Mouse (Mus musculus) thymus, postnatal 25 days (tissue): ENCODE measurements around the gene Cbfa2t3.

Source experiments
- DNase-seq: peaks from one replicate; pipeline ENCODE4 v3.0.0; 2022

Cbfa2t3 gene

DNA sequence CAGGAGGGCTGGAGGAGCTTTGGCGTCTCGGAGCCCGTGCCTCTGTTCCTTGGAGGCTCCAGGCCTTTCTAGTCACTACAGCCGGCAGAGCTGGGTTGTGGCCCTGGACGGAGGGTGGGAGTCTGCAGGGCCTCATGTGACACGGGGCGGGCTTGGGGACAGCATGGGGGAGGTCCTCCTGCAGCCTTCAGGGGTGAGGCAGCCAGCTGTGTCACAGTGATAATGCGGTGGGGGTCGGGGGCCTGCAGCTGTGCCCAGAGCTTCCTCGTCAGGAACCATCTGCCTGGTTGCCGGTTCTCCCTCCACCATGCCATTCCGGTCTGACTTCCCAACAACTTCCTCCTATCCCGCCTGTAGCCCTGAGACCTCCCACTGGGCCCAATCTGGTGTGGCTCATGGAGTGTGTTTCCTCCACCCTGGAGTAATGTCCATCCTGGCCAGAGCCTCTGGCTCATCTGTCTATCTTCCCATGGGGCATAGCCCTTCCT is at the start of gene Cbfa2t3:
Cbfa2t3 (minus strand) TSS at position 105 of the 488 bp plus-strand sequence.
- DNase-seq, result peak; percentile 79

DNA sequence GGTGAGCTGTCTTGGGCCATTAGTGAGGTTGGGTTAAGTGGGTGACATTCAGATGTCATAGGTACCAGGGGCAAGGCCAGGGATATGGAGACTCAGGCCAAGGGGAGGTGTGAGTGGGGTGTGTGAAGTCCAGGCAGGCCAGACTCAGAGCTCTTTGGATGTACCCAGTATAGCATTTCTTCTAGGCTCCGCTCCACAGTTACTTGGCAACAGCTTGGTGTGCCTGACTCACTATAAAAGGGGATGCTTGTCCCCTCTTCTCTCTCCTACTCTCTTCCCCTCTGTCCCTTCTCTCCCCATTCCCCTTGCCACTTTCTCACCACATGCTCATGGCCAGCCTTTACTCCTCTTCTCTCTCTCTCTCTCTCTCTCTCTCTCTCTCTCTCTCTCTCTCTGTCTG is 48.9 kb upstream of the Cbfa2t3 start:
- DNase-seq, result no peak

DNA sequence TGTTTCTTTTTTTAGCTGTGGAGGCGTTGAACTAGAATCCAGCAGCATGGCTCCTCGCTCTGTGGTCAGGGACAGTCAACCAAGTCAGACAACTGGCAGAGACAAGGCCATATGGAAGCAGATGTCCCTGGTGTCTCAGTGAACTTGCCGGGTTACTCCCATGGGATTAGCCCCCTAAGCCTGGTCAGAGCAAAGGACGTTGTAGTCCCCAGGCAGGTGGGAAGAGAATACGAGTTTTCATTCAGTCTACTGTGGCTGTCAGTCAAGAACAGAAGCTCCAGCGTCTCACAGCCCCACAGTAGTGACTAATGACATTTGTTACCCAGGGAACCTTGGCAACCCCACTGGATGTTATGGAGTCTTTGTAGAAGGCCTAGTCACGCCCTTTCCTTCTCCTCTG is 47.5 kb upstream of the Cbfa2t3 start:
- DNase-seq, result no peak

DNA sequence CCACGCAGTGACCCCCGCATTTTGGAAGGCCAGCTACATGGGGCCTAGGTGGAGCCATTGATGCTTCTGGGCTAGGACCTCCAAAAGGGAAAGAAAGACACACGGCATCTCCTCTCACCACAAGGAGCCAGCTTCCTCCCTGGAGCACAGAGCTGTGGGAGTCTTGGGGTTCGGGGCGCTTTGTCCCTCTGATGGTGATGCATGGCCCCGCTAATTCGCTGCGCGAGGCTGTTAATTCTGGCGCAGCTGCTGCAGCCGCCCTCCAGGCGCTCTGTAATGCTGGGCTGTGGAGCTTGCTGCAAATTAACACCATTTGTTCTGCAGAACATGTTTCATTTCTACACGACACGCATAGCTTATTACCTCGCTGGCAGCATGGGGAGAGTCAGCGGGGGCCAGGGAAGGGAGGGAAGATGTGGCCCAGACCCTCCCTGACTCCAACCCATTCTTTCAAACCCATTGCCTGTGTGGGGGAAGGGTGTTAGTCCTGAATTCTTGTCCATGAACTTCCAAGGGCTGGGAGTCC is 46.9 kb upstream of the Cbfa2t3 start:
- no peak for DNase-seq

DNA sequence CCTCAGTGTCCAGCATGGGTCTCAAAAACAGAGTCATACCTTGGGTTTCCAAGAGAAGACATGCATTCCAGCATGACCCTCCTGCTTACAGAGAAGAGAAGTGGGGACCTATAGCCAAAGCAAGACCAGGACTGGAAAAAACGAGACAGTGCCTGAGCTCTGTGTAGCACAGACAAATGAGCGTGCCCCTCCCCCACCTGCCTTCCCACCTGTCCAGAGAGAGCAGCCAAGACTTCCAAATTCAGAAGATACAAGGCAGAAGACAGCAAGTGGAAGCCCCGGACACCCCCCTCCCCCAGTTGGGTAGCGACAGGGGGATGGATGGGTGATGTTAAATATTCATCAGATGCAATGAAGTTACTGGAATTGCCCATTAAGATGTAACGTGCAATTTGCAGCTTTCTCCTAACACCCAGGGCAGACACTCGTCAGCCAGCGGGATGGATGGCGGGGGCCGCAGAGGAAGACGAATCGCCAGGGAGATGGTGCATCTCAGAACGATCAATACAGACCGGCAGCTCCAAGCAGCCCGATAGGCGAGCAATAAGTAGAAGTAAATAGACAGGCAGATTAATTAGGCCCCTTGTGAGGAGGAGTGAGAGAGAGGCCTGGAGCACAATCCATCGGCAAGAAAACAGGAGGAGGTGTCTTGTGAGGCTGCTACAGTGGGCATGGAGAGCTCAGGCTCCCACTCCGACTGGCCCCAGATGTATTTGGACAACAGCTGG is 46.3 kb upstream of the Cbfa2t3 start:
- no peak for DNase-seq

DNA sequence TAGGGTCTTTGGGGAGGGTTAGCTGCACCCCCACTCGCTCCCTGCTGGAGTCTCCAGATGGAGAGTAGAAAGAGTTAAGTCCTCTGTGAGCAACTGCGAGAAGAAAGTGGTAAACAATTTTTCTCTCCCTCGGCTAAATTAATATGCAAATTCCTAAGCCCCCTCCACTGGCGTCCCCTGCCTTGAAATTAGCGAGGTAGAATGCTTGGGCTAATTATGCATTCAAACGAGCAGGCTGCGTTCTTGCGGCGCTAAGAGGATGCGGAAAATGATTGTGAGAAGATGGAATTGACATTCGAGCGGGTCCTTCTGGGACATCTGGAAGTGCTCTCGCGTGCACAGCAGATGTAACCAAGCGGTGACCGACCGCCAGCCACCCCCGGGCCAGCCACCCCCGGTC is 43.6 kb upstream of the Cbfa2t3 start:
- DNase-seq, result no peak

DNA sequence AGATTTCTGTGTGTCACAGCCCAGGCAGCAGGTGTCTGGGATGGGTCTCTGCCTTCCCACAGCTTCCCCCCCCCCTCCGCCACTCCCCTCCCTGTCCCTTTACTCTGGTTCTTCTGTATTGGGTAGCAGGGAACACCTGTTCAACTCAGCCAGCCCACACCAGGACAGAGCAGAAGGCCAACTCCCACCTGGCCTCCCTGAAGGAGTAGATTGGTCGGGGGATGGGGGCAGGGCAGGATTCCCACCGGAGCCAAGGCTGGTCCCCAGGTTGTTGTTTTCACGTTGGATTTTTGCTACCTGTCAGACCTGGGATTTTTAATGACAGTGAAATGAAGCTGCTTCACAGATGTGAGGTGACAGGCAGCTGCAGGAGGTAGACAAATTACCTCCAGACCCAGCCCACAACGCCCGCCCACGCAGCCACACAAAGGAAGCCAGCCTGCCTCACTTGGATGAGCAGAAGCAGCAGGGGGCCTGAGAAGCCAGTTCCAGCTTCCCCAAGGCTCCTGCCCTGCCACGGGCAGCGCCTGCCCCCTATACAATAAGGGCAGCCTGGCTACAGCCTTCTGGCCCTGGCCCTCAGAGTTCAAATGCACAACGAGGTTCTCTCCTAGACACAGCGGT is 40.3 kb upstream of the Cbfa2t3 start:
- peak; percentile 87 for DNase-seq

DNA sequence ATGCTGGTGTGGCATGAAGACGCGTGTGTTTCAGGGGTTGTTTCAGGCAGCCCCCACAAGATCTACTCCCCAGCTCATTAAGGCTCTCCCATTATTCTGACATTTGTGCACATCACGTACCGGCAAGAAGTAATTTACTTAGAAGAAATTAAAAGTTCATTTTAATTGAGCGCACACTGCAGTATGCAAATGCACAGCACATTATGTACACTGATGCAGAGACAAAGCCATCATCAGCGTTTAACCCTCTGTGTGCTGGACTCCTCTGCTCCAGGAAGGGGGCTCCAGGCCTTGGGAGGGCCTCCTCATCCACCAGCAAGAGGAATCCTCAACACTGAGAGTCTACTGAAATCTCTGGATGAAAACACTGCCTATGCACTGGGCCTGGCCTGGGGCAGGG is 39.0 kb upstream of the Cbfa2t3 start:
- DNase-seq, result no peak

DNA sequence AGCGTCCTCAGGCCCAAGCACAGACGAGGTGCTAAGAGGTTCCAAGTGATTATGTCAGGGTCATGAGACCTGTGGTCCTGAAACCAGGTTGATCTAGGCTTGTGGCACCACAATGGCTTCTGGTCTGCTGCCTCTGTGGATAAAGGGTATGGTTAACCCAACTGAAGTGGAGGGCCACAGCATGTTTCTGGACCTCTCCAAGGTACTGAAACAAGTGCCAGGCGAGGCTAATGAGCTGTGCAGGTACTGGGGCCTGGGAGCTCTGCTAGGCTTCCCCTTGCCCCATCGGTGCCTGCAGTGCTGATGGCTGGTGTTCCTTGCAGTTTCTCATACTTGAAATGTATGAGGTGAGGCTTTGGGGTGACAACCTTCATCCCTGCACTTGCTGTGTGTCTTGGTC is 38.2 kb upstream of the Cbfa2t3 start:
- DNase-seq, result no peak

DNA sequence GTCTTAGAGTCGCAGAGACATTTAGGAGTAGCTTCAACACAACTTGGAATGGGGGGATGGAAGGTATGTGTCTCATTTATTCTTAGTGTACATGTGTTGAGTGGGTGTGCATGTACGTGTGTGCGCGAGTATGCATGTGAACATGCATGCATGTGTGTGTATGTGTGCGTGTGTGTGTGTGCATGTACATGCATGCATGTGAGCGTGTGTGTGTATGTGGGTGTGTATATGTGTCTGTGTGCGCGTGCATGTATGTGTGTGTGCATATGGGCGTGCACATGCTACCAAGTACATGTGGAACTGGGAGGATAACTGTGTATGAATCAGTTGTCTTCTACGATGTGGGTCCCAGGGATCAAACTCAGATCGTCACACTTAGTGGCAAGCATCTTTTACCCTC is 37.7 kb upstream of the Cbfa2t3 start:
- DNase-seq, result no peak

DNA sequence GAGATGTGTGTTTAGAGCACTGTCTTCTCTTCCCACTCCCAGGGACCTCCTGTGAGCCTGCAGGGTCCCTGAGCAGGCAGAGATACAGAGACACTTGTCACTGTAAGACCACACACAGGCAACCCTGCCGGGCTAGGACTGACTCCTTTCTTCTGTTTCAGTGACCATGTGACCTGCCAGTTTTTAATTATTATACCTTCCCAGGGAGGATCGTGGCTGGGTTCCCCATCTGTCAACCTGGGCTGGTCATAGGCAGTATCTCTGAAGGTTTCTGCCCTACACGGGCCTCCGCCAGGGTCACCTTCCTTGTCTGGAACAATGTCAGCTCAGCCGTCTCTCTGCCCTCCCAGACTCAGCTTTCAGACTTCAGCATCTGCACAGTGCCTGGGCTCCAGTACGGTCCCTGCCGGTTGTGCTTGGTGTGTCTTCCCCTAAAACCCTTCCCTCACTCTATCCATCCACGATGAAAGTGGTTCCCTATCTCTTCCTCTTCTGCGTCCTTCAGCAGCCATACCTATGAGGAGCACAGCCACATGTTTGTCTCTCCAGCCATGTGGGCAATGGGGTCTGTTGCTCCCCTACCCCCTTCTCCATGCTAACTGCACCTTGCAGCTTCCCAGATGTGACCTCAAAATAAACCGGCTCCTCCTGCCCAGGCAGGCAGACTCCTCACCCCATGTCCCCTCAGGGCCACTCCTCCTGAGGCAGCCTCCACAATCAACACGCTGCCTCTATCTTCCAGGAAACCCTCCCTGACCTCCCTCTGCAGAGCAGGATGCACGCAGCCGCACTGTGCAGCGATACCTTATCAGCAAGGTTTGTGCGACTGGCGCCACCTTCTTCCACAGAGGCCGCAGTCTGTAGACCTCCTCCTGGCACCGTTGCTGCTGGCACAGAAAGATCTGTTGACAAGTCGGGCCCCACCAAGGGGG is 36.9 kb upstream of the Cbfa2t3 start:
- peak; percentile 53 for DNase-seq

DNA sequence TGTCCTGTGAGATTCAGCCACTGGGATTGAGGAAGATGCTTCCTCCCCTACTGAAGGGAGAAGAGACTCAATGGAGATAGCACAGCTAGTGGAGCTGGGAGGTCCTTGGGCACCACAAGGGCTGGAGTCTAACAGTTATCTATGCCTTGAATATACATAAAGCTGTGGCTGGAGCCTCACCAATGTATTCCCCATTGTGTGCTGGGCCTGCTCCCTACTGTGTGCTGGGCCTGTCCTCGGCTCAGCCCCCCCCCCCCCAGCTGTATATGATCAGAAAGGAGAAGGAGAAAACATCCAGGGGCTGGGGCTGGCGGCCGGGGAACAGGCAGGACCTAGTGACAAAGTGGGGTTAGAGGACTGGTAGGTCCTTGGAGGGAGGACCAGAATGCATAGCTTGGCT is 36.2 kb upstream of the Cbfa2t3 start:
- no peak for DNase-seq

DNA sequence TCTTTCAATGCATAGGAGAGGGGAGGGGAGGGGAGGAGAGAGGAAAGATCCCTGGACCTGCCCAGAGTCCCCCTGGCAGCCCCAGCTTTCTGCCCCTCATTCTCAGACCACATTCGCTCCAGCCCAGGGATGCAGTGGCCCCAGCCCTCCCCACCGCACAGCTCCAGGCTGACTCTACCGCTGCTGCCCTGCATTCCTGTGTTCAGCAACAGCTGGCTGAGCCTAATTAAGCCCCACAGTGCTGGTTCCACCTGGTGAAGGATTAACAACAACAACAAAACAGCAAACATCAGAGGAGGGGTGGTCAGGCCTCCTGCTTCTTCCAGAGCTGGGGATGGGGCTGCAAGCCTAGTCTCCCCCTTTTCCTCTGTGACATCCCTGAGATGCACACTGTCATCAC is 29.7 kb upstream of the Cbfa2t3 start:
- no peak for DNase-seq

DNA sequence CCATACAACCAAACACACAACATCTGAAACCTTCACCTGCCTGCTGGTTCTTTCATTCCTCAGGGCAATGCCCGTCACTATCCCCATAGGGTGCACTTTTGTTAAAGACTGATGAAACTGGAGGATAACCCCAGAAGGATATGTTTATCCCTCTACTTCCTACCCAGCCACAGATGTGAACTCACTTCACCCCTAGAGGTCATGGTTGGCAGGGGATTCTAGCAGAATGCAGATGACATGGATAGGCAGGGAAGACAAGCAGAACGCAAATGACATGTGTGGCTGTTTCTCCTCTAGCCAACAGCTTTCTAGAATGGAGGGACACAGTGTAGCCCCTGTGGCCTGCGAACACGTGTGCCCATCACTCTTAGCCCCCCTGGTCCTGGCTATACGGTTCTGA is 28.5 kb upstream of the Cbfa2t3 start:
- DNase-seq, result no peak

DNA sequence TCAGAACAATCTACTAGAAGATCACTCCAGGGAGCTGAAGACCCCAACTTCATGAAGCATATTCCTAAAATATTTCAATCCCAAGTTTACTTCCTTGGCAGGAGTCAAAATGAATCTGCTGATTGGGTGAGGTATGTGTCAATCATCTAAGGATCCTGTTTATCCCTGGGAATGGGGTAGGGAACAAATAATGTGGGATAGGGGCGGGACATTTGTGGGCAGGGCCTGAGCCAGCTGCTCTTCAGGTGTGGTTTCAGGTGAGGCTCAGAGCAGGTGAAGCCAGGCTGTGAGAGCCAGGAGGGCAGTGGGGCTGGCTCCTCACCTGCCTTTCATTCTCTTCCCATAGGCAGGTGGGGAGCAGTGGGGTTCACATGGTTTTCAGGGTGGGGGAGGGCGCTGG is 27.9 kb upstream of the Cbfa2t3 start:
- no peak for DNase-seq

DNA sequence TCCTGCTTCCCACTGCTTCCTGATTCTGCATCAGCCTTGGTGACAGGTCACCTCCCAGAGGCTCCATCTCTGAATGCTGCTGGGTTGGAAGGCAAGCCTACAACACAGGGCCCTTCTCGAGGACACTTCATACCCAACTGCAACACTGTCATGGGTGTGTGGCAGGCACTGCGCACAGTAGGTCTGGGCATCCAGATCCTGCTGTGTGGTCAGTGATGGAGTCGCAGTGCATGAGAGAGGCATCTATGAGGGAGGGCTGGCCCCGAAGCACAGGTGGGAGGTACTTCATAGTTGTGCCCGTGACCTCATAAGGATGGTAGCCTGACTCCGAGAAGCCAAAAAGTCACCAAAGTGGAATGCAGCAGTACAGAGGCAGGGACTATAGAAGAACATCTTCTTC is 26.3 kb upstream of the Cbfa2t3 start:
- DNase-seq, result no peak

DNA sequence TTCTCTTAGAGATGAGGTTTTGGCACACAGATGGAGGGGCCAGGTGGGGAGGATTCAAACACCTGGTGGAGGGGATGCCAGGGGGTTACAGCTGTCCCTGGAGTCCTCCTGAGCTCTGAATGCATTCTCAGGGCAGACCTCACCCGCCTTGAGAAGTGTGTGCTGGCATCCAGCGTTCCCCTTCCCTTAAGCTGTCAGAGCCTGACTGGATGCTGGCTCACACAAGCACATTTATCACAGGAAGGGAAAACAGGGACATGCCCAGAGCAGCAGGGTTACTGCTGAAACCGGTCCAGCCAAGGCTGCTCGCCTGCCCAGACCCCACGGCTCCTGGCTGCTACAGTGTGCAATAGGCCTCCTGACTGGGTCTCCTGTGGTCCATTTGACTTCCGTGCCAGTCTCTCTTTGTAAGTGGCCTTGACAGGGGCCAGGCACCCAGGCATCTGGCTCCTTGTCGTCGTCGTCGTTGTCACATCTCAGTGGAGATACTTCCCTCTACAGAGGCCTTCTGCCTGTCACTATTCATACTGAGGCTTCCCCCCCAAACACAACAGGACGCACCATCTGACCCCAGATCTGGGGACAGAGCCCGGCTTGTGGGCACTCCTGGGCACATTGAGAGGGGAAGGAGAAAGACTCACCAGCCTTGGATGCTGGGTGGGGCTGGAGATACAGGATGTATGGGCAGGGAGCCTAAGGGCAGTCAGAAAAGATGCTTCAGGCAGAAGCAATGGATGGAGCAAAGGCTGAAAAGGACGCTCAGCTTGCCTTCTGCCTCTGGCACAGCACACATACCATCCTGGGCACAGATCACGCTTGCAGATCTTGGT is 22.1 kb upstream of the Cbfa2t3 start:
- peak; percentile 85 for DNase-seq

DNA sequence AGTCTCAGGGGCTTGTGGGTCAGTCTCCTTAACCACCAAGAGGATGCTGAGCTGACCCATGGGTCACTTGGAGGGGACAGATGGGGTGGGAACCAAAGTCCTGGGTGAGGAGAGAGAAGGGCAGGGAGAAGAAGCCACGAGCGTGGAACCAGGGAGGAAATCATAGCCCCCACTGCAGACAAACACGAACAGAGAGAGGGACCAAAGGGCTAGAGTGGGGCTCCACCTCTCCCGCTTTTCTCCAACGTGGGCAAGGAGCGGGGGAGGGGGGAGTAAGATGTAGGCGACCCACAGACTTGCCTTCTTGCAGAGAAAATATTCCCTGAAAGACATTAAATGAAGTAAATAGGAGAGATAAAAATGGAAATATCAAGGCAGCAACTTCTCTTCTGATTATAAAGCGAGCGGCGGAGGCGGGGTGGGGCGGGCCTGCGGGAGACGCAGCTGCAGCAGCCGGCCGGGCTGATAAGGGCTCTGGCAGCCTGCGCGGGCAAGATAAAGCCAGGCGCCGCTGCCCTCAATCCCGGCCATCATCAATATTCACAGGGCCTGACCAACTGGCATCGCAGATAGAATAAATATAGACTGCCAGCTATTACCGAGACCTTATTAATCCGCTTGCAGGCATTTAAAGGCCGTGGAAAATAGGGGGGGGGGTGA is 21.3 kb upstream of the Cbfa2t3 start:
- DNase-seq, result peak; percentile 58

DNA sequence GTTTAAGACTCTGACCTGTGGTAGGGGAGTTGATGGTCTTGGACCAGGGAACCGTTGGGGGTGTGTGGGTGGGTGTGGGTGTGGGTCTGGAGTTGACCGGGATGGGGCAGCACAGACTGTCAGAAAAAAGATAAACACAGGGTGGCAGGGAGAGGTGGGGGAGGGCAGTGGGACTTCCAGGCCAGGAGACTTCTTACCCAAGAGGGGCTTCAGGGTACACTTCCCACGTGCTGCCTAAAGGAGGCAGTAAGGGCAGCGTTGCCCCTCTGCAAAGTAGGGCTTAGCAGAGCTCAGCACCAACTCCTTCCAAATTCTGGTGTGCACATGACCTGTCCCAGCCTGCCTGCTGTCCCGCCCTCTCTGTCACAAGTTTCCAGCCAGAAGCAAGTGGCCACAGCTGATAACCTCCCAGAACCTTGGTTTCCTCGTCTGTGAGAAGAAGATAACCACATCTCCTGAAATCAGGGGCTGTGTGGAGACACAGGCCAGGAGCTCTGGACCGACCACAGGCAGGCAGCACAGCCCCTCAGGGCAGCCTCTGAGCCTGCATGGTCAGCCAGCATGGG is 20.7 kb upstream of the Cbfa2t3 start:
- DNase-seq, result peak; percentile 66

DNA sequence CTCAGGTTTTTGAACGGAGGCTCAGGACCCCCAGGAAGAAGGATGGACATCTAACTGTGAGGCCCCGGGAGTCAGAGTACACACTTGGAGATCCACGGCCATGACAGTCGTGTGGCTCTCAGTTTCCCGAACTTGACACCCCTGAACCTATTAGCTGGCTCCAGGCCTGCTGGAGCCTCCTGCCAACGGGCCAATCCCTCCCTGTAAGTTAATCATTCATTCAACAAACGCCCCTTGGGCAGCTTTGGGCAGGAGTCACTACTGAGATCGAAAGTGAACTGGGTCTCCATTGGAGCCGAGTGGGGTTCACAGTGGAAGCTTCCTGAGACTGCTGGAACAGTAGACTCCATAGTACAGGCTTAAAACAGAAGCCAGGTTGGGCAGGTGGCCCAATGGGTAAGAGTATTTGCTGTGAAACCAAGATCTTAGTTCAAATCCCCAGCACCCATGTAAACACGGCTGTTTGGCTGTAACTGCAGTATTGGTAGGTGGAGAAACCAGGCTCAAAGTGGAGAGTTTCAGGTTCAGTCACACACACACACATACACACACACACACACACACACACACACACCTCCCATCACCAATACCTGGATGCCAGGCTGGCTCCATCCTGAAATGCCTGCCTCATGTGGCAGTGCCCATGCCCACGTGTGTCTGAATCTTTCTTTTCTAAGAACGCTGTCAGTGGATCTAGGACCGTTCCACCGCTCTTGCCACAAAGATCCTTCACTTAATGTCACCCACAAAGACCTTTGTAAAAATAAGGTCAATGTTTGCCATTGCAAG is 20.0 kb upstream of the Cbfa2t3 start:
- peak; percentile 5 for DNase-seq
